Comparison of ENCODE assay signal across 10 mouse cellular contexts in the genomic region with DNA sequence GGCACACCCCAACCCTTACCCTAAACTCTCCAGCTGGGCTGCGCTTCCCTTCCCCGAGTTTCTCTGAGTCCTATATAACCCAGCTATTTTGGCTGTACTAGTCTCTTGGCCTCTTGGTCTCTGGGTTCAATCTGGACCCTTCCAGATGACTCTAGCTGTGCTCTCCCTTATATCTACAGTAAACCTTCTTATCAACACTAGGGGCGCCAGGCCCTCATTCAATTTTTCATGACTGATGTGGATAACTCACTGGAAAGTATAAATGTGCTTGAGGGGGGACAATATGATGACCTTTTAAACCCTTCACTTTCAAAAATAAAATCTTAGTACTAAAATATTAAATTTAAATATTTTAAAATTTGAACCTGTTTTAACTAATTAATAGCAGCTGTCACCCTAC. TPM values are rescaled to one million over a fixed set of nuclear protein-coding genes. Genes with fewer than 3 reads are reported as not detected.
DNase-seq lines count a peak whose midpoint lies in the region; ATAC-seq and TF ChIP-seq lines count a peak whose summit lies in the region.
"Had no signal": no experiment of that assay in that cellular context is flagged by ENCODE, and none has a peak within 500 bp of the region (broad histone marks: within the 10 kb centered on the region; RNA-seq: fewer than 3 reads in every experiment).

No protein-coding gene starts in this region.

- no peak overlapping the region for H3K4me3 ChIP-seq in heart, postnatal 0 days (ENCODE audit: low read depth, low read length)
- H3K4me3 ChIP-seq: embryonic facial prominence, embryonic 12.5 days had no signal

- TF ChIP-seq EP300 in heart, postnatal 0 days (IDR thresholded peaks at IDR 0.05; ENCODE audit: low read depth) = no peak

- H3K9ac ChIP-seq in heart, postnatal 0 days (replicated peaks; ENCODE audit: low read depth, low read length) = no peak overlapping the region
- H3K9ac ChIP-seq: embryonic facial prominence, embryonic 12.5 days had no signal

- DNase-seq in heart, postnatal 0 days (ENCODE audit: low spot score) = peak; percentile 35
- DNase-seq in heart, adult 8-10 months (ENCODE audit: low spot score) = no peak
- peak; percentile 30 for DNase-seq in thymus, postnatal 25 days
- DNase-seq in thymus, postnatal 10 days (ENCODE audit: low spot score in 2 of 2) = no peak
- no peak for DNase-seq in yolk sac, embryonic 10.5 days (ENCODE audit: low spot score)
- DNase-seq in neural tube, embryonic 10.5 days (ENCODE audit: extremely low spot score, low spot score) = no peak
- DNase-seq: right cerebral cortex, postnatal 4 days; thymus, adult 18-20 months had no signal

- ATAC-seq in heart, postnatal 0 days (ENCODE audit: insufficient read depth, low read depth) = no peak
- ATAC-seq in erythroblast, adult 5-6 weeks (replicated peaks; ENCODE audit: low FRiP score, poor library complexity, severe bottlenecking) = 0 out of 2 replicates have a peak, but pooled peaks have one; percentile 50

- H3K4me1 ChIP-seq in heart, postnatal 0 days (ENCODE audit: control insufficient read depth, insufficient read depth) = peaks cover 30% of the 10 kb centered on the region

- no peaks in the 10 kb centered on the region for H3K36me3 ChIP-seq in heart, postnatal 0 days (replicated peaks; ENCODE audit: control insufficient read depth, insufficient read depth, low read length)
- H3K36me3 ChIP-seq: embryonic facial prominence, embryonic 12.5 days had no signal

- no peaks in the 10 kb centered on the region for H3K9me3 ChIP-seq in heart, postnatal 0 days (replicated peaks; ENCODE audit: control insufficient read depth, low read length)
- H3K9me3 ChIP-seq: embryonic facial prominence, embryonic 12.5 days had no signal

- no peak overlapping the region for H3K4me2 ChIP-seq in heart, postnatal 0 days (ENCODE audit: low read depth, low read length)
- H3K4me2 ChIP-seq: embryonic facial prominence, embryonic 12.5 days had no signal

- peak; percentile 53 for TF ChIP-seq CTCF in heart, postnatal 0 days (IDR thresholded peaks at IDR 0.05; ENCODE audit: low read depth)

- WGBS in heart, postnatal 0 days = 28% methylated on average over 3 of the region's 3 CpGs

- no peak overlapping the region for H3K27ac ChIP-seq in heart, postnatal 0 days (ENCODE audit: low read depth)
- H3K27ac ChIP-seq: embryonic facial prominence, embryonic 12.5 days had no signal

- H3K27me3 ChIP-seq in heart, postnatal 0 days (ENCODE audit: control insufficient read depth, insufficient read depth, low read length) = no peaks in the 10 kb centered on the region
- H3K27me3 ChIP-seq: embryonic facial prominence, embryonic 12.5 days had no signal

RNA-seq across cellular contexts. Expression of gene Phf2, which starts 18.1 kb away (rescaled TPM):
- 12.7 and 17.9 TPM in 2 replicates for total RNA-seq in heart, postnatal 0 days (2014; rRNA removed; ENCODE audit: low replicate concordance)
- 2.3 and 2.6 TPM in 2 replicates for polyA plus RNA-seq in heart, postnatal 0 days (2015; fragmentation: Nextera tagmentation; extraction: Ambion mirVana)
- total RNA-seq in heart, adult 8-10 months (2022) = 10 to 100 TPM; 26.8 to 31.5 (median 29.9) TPM
- total RNA-seq in erythroblast, adult 5-6 weeks (2015; ENCODE audit: low replicate concordance) = 9.4 and 10.2 TPM in 2 replicates
- 3.9 and 5.6 TPM in 2 replicates for total RNA-seq in erythroblast, adult 5-6 weeks (2017; ENCODE audit: low replicate concordance)

Comparison
In these comparisons a context has a peak if more than half of its experiments do, and no peak if none do; other contexts are left out.
1. DNase-seq: peak in heart, postnatal 0 days (single experiment) and thymus, postnatal 25 days (single experiment); none in heart, adult 8-10 months (single experiment), thymus, postnatal 10 days (0 of 2), yolk sac, embryonic 10.5 days (single experiment) and neural tube, embryonic 10.5 days (single experiment).